Mouse (Mus musculus) lung, postnatal 0 days (tissue): ENCODE data around the gene Gucd1.

Source experiments
- CTCF ChIP-seq: IDR thresholded peaks from 2 replicates; pipeline ENCODE4 v1.5.1; 2016; ENCODE audit warnings: antibody characterized with exemption, mild to moderate bottlenecking
- EP300 ChIP-seq: IDR thresholded peaks from 2 replicates; pipeline ENCODE4 v1.6.1; 2016; ENCODE audit warnings: antibody characterized with exemption, mild to moderate bottlenecking, control low read depth

GRCm38 (mm10) chr10:75561071-75561654 is 43.4 kb upstream of the Gucd1 start, which contains the start of gene Ggt1:
- TF ChIP-seq EP300, result no peak
- TF ChIP-seq CTCF, result no peak
